Mouse (Mus musculus) left cerebral cortex, adult 8-10 months (tissue): ENCODE results near the gene Ppp2r2c. TPM values are rescaled to one million over a fixed set of nuclear protein-coding genes. Genes with fewer than 3 reads are reported as not detected.

Experiments used
- DNase-seq, 2 experiments: peaks; one replicate each; pipeline ENCODE4 v3.0.0; 2022; ENCODE audit warnings: low spot score in 2 of 2
- total RNA-seq, 4 experiments: library from RNA; stranded (reverse); gene quantifications; 2 replicates each; pipeline ENCODE4 v1.2.4; 2022

Ppp2r2c gene
- total RNA-seq, 4 experiments from 2014 or later: 388 to 449 (median 430) TPM

DNA sequence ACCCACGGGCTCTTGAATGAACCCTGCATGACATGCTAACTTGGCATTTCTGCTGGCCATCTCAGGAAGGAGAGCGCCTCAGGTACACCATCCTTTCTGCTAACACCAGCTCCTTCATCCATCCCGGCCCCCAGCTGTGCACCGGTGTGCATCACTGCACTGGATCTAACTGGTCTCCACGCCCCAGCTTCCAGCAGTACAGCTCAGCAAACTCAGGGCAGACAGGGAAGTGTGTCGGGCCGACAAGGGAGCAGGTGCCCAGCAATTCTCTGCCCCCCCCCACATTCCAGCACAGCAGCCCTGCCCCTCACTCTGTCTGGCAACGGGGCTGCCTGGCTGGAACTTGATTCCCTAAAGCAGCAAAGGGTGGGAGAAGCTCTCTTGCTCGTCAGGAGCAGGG, 109.5 kb downstream of the Ppp2r2c start:
- DNase-seq: no peak

DNA sequence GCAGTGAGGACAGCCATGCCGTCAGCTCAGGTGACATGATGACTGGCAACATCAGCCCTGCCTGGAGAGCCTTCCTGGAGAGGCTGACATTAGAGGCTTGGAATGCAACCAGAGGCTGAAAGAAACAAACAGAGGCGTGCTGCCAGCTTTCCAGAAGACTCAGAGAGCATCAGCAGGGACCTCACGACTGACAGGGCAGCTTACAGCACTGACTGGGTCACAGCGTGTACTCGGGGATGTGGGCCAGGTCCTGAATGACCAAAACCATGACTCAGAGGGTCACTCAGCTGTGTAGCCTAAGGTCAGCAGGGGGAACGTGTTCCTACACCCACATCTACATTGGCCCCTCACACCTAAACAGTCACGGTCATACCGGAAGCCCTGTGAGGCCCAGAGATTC, 110.7 kb downstream of the Ppp2r2c start:
- no peak for DNase-seq

DNA sequence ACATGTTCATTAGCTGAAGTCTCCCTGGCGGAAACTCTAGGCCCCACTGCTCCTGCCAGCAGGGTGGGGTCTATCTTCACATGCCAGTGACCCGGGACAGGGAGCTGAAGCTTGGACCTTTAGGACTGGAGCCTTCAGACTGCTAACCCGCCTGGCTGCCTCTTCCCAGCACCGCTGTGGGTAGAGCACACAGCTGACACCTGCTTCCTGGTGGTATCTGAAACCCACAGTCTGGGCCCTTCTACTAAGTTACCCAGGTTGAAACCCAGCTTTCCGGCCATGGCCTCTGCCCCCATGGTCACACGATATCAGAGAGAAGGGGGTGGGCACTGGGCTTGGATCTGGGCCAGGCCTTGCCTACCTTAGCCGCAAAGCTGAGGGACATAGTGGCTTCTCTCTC, 111.3 kb downstream of the Ppp2r2c start:
- no peak for DNase-seq

DNA sequence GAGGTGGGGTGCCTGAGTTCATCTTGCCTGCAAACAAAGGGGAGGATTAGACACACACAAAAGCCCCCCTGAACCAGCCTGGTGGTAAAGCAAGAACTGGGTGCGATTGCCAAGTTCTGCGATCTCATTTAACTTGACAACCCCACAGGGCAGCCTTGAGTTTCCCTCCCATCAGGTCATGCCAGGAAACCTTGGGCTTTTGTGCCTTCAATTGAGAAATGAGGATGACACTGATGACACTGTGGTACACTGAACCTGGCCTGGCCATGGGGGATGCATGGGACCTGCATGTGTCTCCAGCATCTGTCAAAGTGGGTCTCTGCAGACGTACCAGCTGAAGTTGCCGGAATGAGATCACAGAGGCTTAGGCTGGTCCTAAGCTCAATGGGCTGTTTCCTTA, 114.0 kb downstream of the Ppp2r2c start:
- no peak for DNase-seq

DNA sequence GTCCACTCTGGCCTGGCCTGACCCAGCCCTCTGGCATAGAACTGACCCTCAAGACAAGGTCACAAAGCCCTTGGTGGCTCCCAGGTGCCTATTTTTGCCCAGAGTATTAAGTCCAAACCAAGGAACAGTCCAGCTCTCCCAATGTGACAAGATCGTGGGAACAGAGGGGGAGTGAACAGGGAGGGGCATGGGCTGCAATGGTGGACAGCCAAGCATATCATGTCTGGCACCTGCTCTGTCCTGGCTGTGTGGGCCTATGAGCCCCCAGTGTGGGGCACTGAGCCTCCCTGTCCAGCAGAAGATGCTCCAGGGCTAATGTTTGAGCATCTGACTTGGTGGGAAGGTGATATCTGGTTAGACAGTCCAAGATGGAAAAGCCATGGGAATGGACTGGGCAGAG, 118.3 kb downstream of the Ppp2r2c start:
- no peak for DNase-seq

DNA sequence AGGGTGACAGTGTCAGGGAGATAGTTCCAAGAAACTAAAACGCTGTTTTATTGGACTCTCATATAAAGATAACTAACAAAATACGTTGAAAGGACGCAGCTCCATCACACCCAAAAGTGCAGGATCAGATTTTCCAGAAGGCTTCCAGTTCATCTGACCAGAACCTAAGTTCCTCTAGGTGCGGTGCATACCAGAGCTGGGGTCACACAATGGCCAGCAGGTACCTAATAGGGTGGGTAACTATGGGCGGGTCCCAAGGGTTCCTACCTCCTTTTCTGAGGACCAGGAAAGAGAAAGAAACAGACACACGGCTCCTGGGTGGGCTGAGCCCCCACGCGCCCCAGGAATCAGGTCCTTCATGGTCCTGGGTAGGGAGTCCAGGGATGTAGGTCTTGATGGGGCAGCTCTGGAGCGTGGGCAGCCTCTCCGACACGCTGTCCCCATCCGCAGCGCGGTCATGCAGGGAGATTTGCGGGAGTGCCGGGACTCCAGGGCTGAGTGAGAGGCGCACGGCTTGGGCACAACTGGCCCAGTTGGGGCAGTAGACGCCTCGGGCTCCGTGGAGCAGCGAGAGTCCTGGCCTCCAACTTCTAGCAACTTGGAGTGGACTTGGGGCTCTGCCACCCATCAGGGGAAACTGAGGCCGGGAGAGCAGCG, 119.9 kb downstream of the Ppp2r2c start:
- DNase-seq: no peak

DNA sequence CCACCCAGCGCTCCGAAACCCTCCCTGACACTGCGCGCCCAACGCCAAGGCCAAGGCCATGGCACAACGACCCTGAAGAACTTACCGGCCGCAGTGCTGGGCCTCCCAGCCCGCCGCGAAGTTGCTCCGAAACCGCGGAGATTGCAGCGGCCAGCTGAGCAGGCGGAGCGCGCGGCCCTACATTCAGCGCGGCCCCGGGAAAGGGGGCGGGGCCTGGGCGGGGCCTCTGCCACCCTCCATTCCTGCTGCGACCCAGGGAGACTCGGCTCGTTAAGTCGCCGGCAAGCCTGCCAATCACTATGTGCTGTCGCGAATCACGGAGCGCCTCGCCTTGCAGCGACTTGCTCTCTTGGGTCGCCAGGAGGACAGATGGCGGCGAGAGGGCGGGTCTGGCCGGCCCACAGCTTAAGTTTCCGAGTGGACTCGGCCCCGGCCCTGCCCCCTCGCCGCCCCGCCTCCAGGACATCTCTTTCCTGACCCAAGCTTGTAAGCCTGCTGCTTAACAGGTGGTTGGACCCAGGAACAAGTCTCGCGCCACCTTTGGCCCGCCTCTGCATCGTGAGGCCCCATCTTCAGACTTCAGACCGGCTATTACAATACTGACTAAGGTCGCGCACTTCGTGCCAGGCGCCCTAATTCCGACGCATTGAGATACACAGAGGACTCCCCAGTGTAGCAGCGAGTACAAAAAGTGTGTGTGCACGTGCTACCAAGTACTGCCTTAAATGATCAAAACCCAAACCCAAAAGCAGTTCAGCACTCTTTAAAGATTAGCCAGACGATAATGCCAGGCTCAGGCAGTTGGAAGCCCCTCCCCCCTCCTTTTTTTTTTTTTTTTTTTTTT, 120.7 kb downstream of the Ppp2r2c start, which contains the start of gene Wfs1:
Gene Wfs1 (minus strand): TSS at position 425 of the 844 bp plus-strand sequence.
- DNase-seq: peak; percentile 80 to 97

DNA sequence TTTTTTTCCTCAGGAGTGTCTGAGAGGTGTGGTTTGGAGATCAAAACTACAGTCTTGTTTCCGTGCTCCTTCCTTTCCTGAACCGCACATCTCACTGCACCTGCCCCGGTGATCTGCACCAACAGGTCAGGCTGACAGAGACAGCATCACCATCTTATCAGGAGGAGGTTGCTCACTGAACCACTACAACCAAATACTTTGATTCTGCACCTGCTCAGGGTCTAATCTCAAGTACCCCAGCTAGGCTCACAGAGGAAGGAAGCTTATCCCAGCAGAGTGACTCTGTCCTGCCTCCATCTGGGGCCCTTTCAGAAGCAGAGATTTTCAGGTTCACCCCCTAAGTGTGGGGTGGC, 121.3 kb downstream of the Ppp2r2c start:
- DNase-seq: no peak

DNA sequence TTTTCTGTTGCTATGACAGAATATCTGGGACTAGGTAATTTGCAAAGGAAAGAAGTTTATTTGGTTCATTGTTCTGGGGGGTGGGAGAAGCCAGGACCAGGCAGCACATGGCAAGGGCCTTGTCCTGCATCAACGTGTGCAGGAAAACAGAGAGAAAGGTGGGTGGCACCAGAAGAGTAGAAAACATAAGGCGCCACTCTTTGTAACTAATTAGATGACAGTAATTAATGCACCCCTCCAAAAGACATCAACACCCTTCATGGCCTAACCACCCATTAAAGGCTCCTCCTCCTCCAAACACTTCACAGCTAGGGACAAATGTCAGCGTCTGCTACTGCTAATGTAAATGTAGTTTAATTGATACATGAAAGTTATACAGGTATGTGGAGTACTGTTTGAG, 121.9 kb downstream of the Ppp2r2c start:
- no peak for DNase-seq

DNA sequence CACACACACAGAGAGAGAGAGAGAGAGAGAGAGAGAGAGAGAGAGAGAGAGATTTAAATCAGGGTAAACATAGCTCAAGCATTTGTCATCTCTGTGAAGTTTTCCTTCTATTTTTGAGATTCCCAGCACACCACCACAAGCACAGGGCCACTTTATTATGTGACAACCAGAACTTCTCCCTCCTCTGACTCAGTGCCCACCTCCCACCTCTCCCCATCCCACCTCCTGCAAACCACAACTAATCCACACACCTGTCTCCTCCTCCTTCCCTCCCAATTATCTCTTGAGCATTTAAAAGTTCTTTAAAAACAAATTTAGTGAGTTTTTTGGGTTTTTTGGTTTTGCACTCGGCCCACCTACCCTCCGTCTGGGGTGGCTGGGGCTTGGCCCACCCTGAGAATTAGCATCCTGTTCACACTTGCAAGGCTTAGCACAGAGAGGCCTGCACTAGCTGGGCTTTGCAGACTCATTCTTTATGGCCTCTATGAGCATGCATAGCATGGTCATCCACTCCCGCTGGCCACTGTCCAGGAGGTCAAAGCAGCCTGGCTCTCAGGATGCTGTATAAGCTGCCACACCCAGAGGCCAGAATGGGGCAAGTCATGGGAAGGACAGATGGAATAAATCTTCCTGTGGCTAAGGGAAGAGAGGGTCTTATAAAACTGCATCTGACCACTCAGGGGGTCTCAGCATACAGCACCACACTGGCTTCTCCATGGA, 122.5 kb downstream of the Ppp2r2c start:
- no peak for DNase-seq

DNA sequence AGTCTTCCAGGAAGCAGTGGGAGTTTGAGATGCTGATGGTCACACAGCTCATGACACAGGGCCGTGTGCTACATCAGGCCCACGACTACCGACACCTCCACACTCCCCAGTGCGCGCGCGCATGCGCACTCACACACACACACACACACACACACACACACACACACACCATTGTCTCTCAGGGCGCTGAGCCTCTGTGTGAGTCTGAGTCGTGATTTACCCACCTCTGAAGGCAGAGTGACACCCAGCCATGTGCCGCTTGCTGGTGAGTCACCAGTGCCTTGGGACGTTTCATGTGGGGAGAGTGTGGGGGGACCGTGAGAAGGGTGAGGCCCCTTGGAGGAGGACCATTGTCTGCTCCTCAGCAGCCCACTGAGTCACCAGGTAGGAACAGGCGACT, 128.1 kb downstream of the Ppp2r2c start:
- peak in 1 of 2 experiments; percentile 61 for DNase-seq

DNA sequence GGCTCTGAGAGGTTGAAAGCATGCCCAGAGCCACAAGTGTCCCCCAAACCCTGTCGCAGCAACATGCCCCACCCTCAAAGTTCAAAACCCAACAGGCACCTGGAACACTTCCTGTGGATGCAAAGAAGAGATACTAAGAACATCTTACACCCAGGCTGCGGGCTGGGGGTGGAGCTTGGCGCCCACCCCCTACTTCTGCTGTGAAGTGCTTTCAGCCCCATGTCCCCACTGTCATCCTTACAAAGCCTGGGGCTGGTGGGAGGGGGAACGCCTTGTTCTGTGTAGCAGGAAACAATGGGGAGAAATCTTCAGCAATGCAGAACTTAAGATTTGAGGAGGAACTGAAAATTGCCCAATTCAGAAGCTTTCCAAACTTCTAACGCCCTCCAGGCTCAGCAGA, 129.7 kb downstream of the Ppp2r2c start:
- DNase-seq: no peak

DNA sequence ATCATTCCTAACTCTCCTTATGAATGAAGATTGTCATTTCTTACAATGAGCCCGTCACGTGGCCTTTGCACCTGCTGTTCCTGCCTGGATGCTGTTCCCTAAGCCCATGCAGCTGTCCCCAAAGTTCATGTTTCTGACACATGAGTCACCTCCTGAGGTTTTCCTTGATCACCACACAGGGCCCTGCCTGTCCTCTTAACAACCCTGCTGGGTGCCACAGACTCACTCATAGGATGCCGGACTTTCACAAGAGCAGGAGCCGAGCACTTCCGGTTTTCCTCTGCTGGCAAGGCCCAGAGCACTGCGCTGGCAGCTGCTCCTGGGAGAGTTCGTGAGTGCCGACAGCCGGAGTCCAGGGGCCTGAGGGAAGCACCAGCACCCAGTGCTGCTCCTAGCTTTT, 132.7 kb downstream of the Ppp2r2c start:
- no peak for DNase-seq

DNA sequence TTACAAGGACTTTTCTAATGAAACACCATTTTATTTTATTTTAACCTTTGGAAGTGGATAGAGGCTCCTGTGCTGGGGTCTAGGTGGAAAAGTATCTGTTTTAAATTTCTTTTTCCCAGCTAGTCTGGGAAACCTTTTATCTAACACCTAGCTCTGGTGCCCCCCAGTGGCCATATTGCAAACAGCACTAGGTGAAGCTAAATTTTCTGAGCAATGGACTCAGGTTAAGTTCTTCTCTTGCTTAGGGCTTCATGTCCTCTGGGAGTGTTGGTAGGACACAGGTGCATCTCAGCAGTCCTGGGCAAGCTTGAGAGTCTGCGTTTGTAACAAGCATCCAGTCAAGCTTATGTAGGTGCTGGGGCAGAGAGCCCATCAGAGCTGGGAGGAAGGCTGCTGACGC, 133.7 kb downstream of the Ppp2r2c start:
- DNase-seq: peak; percentile 50 to 83

Other genes starting within 250 kb of the Ppp2r2c start
- 100 to 1,000 TPM in 2 of 4 experiments, 10 to 100 TPM in 2; 91.1 to 114 (median 96.7) TPM for gene D5Ertd579e, start 172.5 kb upstream of the Ppp2r2c start, total RNA-seq
- 10 to 100 TPM; 13.5 to 17.0 (median 14.1) TPM for gene Bloc1s4, start 119.9 kb upstream of the Ppp2r2c start, total RNA-seq
- 100 to 1,000 TPM; 439 to 442 (median 441) TPM for gene Mrfap1, start 71.7 kb upstream of the Ppp2r2c start, total RNA-seq
- 10 to 100 TPM; 33.6 to 46.8 (median 36.7) TPM for gene Man2b2, start 37.9 kb upstream of the Ppp2r2c start, total RNA-seq
- gene Wfs1, start 120.7 kb downstream of the Ppp2r2c start, total RNA-seq: 100 to 1,000 TPM; 134 to 147 (median 139) TPM
- 10 to 100 TPM; 34.8 to 40.7 (median 36.0) TPM for gene Gm1043, start 216.9 kb downstream of the Ppp2r2c start, total RNA-seq